Mouse (Mus musculus) heart, postnatal 0 days (tissue): Measurements from ENCODE around the gene Cdon.

ENCODE experiments used
- CTCF ChIP-seq: IDR thresholded peaks from 2 replicates; pipeline ENCODE4 v1.5.1; 2016; ENCODE audit warnings: antibody characterized with exemption, control low read depth, low read depth
- EP300 ChIP-seq: IDR thresholded peaks from 2 replicates; pipeline ENCODE4 v1.6.1; 2016; ENCODE audit warnings: antibody characterized with exemption, low read depth

- TF ChIP-seq CTCF, result no peak
- no peak for TF ChIP-seq EP300
Observed at GRCm38 (mm10) chr9:35411975-35412374, 9.0 kb upstream of the Cdon start.
